Mouse (Mus musculus) adrenal gland, postnatal 10 days (tissue): ENCODE results near the gene Cyp46a1. TPM values are rescaled to one million over a fixed set of nuclear protein-coding genes. Genes with fewer than 3 reads are reported as not detected.

Source experiments
- DNase-seq: peaks from one replicate; pipeline ENCODE4 v3.0.0; 2021; ENCODE audit warnings: mixed read lengths
- total RNA-seq, 2 experiments: library from RNA; stranded (reverse); gene quantifications; 2 replicates each; pipeline ENCODE4 v1.2.3; 2021

The Cyp46a1 gene
- total RNA-seq, 2 experiments from 2014 or later: 1.6 to 2.2 TPM

GRCm38 (mm10) chr12:108400951-108401350 is 66.8 kb downstream of the Cyp46a1 start:
- DNase-seq: no peak

DNA sequence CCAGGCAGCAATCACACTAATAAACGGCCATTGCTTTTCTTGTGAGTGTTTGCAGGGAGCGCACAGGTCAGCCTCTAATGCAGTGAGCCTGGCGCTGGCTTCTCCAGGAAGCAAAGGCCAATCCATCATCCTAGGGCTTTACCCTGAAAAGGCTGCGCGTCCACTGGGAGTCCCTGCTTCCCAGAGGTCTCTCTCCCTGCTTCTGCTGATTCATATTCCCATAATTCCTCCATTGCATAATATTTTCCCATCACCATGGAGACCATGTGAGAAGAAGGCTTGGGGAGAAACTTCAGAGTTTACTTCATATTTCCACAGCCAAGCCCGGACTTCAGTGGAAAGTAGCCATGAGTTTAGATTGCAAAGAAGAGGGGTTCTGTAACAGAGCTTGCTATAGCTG is 69.8 kb downstream of the Cyp46a1 start:
- peak; percentile 54 for DNase-seq

DNA sequence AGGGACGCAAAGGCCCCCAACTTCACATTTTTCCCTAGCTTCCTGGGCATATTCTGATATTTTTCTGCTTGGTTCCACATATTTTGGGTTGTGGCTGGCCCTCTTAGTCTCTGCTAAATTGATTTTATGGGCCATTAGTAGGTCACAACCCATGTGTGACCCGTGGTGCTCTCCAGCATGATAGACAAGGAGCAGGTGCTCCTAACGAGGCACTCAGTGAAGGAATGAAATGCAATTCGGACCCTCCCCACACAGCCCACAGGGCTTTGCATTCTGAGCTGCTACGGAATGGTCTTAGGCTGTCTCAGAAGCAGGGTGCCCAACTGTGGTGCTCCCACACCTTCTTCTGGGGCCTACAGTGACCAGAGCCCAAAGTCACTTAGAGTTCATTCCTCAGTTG is 74.9 kb downstream of the Cyp46a1 start:
- DNase-seq: no peak

GRCm38 (mm10) chr12:108410416-108411208 is 76.4 kb downstream of the Cyp46a1 start:
- no peak for DNase-seq

Other genes with a start within 250 kb of the Cyp46a1 start
- 10 to 100 TPM; 81.3 to 90.7 TPM for gene Setd3, start 155.1 kb upstream of the Cyp46a1 start, total RNA-seq
- 10 to 100 TPM; 30.0 to 30.7 TPM for gene Ccnk, start 154.8 kb upstream of the Cyp46a1 start, total RNA-seq
- gene Ccdc85c, start 59.0 kb upstream of the Cyp46a1 start, total RNA-seq: 10 to 100 TPM; 19.8 to 22.1 TPM
- gene Hhipl1, start 28.1 kb upstream of the Cyp46a1 start, total RNA-seq: 1 to 10 TPM in 1 of 2 experiments, under 1 TPM in 1; 0.96 to 1.1 TPM
- gene Eml1, start 36.6 kb downstream of the Cyp46a1 start, total RNA-seq: 10 to 100 TPM; 32.8 to 36.7 TPM
- gene Evl, start 220.3 kb downstream of the Cyp46a1 start, total RNA-seq: 10 to 100 TPM; 73.4 to 96.9 TPM